Mouse (Mus musculus): Measurements from ENCODE around the gene Ugt1a7c. TPM values are rescaled to one million over a fixed set of nuclear protein-coding genes. Genes with fewer than 3 reads are reported as not detected.
"Not testable (repeated sequence)": the region's sequence is repeated elsewhere in the genome, so short reads cannot be mapped to it uniquely, and the experiment has no call there.

Ugt1a7c gene
- polyA plus RNA-seq, 1 experiment, result 12.4 TPM

DNA sequence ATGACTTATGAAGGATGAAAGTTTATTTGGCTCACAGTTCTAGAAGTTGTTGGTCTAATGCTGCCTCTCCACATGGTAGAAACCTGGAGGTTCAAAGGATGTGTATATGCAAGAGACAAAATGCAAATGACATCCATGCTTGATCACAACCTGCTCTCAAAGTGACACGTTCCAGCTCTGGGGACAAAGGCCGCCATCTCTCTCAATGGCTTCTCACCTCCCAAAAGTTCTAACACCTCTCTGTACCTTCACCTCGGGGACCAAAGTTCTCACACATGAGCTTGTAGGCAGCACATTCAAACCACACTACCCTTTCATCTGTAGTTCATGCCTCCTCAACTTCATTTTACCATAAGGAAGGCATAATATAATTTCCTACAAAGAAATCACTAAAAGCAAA, 122.7 kb downstream of the Ugt1a7c start:
- WGBS, result 36% methylated on average over 3 of the region's 3 CpGs
- no peak for DNase-seq (ENCODE audit: low read depth, low spot score)

DNA sequence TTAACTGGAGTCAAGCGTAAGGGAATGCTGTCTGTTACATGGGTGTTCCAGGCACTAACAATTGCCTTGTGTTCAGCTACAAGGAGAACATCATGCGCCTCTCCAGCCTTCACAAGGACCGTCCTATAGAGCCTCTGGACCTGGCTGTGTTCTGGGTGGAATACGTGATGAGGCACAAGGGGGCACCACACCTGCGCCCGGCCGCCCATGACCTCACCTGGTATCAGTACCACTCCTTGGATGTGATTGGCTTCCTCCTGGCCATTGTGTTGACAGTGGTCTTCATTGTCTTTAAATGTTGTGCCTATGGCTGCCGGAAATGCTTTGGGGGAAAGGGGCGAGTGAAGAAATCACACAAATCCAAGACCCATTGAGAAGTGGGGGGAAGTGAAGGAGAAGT, 123.2 kb downstream of the Ugt1a7c start:
- 78% methylated on average over 9 of the region's 9 CpGs for WGBS
- no peak for DNase-seq (ENCODE audit: low read depth, low spot score)

DNA sequence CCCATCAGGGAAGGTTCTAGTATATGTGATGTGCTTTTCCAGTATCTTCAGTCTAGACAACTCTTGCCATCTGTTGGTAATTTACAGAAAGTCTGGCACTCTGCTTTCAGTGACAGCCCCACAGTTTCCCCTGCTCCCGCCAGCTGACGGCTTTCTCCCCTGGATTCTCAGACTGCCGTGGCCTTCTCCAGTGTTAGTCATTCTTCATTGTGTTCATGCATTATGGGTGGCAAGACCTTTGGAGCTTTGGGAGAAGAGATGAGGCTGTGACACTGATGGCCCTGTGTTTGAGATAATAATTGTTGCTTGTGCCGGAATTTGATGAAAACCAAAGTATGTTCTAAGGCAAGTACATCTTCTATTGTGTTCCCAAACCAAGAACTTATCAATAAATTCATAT, 123.7 kb downstream of the Ugt1a7c start:
- DNase-seq (ENCODE audit: low read depth, low spot score), result no peak
- 51% methylated on average over 4 of the region's 4 CpGs for WGBS

DNA sequence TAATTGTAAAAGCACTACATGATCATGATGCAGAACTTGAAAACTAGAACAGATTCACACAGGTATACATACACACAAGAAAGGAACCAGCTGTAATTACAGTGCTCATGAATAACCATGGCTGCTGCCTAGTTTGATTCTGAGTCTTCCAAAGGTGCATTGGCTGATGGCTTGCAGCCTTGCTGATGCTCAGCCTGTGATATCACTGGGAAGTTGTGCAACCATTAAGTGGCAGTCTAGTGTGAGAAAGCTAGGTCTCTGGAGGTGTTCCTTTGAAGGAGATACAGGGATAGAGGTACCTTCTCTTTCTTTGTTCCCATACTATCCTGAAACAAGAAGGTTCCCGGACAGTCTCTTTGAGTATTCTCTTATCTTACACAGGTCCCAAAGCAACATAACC, 124.2 kb downstream of the Ugt1a7c start:
- DNase-seq (ENCODE audit: low read depth, low spot score), result no peak

DNA sequence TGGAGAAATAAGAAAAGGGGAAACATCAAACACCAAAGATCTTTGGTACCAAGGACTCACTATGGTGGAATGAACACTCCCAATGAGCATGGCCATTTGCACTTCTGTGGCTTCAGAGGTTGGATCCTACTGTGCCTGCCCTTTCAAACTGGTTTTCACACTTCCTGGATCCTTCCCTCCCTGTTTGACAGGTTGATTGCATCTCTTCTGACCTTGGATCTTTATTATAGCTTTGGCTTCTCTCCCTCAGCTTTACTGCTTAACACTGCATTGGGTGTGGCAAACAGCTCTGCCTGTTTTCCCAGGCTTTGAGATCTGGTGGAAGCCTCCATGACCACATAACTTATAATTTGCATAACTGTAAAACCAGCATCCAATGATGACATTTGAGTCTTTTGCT, 125.5 kb downstream of the Ugt1a7c start:
- peak; percentile 100 for DNase-seq (ENCODE audit: low read depth, low spot score)

More for the DNA sequence above, 124.2 kb downstream of the Ugt1a7c start:
- WGBS, result 18% methylated on average over 1 of the region's 1 CpGs

DNA sequence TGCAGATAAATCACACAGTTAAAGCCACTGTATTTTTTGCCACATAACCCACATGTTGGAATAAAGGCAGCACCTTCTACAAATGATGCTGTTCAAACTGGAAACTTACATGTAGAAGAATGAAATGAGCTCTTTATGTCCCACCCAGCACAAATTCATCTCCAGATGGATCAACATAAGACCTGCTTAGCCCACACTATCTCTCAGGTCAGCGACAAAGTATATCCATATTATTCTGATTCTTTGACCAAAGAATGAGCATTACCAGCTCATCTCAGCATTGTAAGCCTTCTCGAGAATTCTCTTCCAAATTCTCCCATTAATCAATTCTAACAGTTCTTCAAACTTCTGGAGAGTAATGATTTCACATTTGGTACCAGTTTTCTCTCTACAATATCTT, 127.4 kb downstream of the Ugt1a7c start:
- DNase-seq (ENCODE audit: low read depth, low spot score), result no peak

DNA sequence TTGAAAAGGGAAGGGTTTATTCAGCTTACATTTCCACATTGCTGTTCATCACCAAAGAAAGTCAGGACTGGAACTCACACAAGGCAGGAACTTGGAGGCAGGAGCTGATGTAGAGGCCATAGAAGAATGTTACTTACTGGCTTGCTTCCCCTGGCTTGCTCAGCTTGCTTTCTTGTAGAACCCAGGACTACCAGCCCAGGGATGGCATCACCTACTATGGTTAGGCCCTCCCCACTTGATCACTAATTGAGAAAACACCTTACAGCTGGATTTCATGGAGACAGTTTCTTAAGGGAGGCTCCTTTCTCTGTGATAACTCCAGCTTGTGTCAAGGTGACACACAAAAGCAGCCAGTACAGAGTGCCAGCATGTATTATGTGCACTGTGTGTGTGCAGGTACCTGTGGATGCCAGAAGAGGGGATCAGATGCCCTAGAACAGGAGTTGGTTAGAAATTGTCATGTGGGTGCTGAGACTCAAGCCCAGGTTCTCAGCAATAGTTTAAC, 128.2 kb downstream of the Ugt1a7c start:
- DNase-seq (ENCODE audit: low read depth, low spot score), result not testable (repeated sequence)

More for the DNA sequence above, 127.4 kb downstream of the Ugt1a7c start:
- WGBS, result 63% methylated on average over 2 of the region's 2 CpGs

DNA sequence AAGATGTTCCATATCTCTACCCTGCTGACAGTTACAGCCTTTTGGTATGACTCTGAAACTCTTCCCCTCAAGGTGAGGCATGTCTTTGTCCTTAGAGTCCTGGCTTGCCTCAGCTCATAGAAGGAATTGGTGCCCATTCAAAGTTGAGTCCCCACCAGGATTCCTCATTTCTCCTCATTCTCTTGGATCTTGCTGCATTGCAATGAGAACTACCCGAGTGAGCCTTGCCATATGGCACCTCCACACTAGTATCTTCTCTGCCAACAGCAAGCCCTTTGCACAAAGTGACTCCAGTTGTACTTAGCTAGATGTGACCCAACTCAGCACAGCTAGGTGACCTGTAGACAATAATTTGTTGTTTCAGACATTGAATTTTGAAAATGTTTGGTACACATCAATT, 128.7 kb downstream of the Ugt1a7c start:
- WGBS, result 57% methylated on average over 1 of the region's 1 CpGs
- no peak for DNase-seq (ENCODE audit: low read depth, low spot score)

DNA sequence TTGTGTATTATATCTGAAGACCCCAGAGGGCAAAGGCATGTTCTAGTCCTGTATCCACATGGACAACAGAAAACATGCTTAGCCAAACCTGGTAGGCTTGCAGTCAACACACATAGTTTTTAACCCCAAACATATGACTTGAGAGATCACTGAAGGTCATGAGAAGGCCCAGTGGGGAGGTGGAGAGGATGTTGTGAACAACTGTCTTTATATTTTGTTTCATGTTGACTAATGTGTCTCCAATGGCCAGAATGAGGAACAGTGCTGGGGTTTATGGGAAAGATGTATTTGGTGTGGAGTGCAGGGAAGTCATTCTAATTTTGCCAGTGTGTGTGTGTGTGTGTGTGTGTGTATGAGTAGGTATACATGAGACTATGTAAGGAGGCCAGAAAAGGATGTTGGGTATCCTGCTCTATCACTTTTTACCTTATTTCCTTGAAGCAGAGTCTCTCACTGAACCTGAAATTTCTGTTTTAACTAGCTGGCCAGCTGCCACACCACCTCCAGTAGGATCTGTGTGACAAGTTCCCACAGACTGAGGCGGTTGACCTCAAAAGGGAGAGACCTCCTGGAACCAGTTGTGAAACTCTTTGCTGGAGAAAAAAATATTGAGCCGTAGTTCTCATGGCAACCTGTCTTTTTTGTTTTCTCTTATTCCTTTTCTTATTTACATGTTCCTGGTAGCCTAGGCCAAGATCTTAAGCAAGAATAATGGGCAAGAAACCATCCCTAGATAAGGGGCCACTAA, 129.3 kb downstream of the Ugt1a7c start:
- DNase-seq (ENCODE audit: low read depth, low spot score), result peak; percentile 97
- 38% methylated on average over 2 of the region's 2 CpGs for WGBS

DNA sequence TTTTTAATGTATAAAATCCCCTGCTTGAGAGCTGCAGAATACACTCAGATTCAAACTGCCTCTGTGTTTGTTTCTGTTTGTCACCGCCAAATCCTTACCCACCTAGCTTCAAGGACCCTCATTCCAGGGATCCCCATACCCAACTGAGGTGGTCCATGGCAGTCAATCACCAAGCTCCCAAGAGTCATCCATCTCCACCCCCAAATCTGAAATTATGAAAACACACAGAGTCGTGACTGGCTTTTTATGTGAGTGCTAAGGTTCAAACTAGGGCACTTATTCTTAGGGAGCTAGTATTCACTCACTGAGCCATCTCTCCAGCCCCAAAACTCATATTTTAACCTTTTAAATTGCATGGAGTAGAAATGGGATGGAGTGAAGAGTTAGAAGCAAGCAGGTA, 130.4 kb downstream of the Ugt1a7c start:
- 35% methylated on average over 2 of the region's 2 CpGs for WGBS
- DNase-seq (ENCODE audit: low read depth, low spot score), result not testable (repeated sequence)

DNA sequence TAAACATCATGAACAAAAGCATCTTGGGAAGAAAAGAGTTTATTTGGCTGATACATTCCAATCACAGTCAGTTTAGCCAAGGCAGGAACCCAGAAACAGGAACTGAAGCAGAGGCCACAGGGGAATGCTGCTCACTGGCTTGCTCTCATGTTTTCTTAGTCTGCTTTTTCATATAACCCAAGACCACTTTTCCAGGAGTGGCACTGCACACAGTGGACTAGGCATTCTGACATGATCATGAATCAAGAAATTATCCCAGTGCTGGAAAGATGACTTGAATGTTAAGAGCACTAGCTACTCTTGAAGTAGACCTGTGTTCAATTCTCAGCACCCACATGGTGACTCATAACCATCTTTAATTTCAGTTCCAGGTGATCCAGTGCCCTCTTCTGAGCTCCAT, 130.9 kb downstream of the Ugt1a7c start:
- no peak for DNase-seq (ENCODE audit: low read depth, low spot score)

DNA sequence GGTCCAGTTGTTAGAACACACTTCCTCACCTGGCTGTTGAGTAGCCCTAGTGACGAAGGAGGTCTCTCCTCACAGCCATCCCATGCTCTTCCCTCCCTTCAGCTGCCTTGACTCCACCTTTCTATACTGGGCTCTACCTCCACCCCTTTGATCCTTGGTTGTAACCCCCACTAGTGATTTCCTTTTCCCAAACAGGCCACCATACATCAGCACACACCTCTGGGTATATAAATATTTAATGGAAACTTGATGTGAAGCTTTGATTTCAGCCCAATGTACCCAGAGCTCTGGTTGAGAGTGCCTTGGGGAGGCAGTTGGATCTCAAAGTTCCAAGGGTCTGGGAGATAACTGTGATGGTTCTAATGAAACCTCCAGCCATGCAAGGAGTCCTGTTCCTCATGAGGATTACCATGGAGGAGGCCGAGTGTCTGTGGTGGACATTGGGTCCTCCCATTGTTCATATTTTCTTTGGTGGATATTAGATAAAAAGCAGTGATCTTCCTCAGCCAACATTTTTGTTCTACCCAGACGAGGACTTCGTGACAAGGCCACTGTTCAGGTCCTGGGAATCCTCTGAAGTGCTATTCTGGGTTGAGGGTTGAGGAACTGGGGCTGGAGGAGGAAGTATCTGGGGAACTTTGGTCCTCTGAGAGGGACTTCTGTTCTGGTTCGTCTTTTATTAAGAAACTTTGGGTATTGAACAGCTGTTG, 132.0 kb downstream of the Ugt1a7c start, which contains the start of gene Mroh2a:
Gene Mroh2a (plus strand): TSS at position 317 of the 710 bp plus-strand sequence.
- 58% methylated on average over 5 of the region's 5 CpGs for WGBS
- DNase-seq (ENCODE audit: low read depth, low spot score), result no peak

DNA sequence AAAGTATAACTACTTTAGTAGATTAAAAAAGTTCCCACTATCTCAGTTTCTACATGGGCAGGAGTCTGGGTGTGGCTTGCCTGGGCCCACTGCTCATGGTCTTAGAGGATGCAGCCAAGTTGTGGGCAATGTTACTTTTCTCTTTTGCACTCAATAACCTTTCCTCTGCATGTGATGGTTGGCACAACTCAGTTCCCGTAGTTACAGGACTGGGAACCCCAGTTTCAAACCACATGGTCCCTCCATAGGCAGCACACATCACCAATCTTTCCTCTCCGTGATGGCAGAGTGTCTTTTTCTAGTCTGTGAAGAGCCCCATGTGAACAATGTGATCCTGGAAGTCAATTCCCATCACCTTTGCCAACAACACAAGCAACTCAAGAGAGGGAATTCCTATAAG, 132.6 kb downstream of the Ugt1a7c start:
- DNase-seq (ENCODE audit: low read depth, low spot score), result no peak
- WGBS, result 59% methylated on average over 2 of the region's 2 CpGs

DNA sequence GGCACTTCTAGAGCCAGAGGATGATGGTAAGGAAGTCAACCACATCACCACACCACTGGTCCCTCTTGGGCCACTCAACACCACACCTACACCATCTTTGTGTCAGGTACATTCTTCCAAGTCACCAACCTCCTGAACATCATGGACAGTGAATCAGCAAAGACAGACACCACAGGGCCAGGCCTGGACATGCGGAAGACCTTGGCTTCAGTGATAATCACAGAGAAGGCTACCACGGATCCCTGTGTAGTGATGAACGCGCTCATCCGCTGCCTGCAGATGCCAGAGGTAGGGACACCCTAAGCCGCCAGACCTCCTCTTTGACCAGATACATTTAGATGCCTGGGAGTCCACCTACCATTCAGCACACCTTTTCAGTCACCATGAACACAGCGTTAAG, 133.3 kb downstream of the Ugt1a7c start:
- no peak for DNase-seq (ENCODE audit: low read depth, low spot score)
- 74% methylated on average over 7 of the region's 7 CpGs for WGBS

DNA sequence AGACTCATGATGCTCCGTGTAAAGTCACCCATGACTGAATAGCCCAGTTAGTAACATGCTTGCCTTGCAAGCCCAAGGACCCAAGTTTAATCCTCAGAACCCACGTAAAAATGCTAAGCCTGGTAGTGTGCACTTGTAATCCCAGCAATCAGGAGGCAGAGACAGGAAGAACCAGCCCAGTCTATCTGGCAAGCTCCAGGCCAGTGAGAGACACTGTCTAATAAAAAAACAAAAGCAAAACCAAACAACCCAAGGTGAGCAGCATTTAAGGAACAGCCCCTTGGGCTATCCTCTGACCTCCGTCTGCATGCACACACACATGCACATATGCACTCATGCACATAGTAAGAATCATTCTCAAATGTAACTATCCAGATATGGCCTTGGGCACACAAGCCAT, 134.7 kb downstream of the Ugt1a7c start:
- DNase-seq (ENCODE audit: low read depth, low spot score), result no peak
- 84% methylated on average over 3 of the region's 3 CpGs for WGBS

DNA sequence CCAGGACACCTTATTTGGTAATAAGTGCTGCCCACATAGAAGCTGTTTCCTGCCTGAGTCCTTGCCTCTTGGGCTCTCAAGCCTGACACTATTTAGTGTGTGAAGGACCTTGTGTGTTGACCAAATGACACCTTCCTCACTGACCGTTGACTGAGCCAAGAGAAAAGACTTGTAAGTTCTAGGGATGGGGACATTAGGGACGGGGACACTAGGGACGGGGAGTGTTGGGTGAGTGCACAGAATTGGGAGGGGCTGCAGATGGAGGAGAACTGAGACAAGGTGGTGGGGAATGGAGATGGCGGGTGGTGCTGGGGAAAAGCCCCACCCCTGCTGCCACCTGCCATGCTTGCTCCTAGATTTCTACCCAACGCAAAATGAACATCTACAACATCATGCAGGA, 135.1 kb downstream of the Ugt1a7c start:
- no peak for DNase-seq (ENCODE audit: low read depth, low spot score)
- WGBS, result 89% methylated on average over 5 of the region's 5 CpGs

DNA sequence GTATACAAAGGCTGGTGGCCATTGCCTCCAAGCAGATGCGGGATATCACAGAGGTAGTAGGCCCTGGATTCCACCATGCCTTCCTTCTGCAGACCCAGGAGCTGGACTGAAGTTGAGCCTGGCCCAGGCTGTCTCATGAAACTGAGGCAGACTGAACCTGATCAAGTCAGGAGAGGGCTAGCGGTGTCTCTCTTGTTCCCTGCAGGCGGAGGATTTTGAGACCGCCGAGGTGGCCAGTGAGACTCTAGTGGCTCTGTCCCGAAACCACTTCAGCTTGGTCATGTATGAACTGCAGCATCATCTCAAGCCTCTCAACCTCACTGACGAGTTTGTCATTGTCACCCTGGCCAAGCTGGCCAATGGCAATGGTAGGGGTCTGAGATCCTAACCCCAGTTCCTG, 135.6 kb downstream of the Ugt1a7c start:
- WGBS, result 76% methylated on average over 7 of the region's 7 CpGs
- no peak for DNase-seq (ENCODE audit: low read depth, low spot score)

DNA sequence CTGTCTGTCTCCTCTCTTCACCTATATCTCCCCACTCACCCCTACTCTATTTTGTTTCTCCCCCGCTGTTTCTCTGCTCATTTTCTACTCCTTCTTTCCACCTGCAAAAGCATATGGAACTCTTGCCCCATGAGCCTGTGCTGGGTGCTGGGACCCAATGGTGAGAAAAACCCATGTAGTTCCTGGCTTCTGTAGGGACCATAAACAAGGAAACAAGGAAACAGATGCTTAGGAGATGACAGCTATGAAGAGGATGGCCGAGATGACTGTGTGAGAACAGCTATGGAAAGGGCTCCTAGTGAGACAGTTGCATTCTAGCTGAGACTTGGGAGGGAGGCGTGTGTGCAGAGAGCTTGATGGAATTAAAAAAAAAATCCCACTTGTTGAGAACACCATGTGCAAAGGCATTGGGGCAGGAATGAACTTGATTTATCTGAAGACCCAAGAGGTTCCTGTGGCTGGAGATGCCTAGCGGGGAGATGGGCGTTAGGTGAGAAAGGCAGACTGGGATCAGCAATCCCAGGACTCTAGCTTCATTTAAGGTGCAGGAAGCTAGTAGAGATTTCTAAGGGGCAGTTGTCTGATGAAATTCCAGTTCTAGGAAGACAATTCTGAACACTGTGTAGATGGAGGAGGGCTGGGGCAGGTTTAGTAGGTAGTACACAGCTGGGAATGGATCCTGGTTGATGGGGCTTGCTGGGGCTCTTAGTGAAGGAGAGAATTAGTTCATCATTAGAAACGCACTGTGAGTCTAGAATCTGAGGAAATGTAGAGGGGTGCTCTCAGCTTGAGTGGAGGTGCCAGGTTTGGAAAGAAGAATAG, 136.3 kb downstream of the Ugt1a7c start:
- DNase-seq (ENCODE audit: low read depth, low spot score), result no peak
- 79% methylated on average over 6 of the region's 6 CpGs for WGBS

DNA sequence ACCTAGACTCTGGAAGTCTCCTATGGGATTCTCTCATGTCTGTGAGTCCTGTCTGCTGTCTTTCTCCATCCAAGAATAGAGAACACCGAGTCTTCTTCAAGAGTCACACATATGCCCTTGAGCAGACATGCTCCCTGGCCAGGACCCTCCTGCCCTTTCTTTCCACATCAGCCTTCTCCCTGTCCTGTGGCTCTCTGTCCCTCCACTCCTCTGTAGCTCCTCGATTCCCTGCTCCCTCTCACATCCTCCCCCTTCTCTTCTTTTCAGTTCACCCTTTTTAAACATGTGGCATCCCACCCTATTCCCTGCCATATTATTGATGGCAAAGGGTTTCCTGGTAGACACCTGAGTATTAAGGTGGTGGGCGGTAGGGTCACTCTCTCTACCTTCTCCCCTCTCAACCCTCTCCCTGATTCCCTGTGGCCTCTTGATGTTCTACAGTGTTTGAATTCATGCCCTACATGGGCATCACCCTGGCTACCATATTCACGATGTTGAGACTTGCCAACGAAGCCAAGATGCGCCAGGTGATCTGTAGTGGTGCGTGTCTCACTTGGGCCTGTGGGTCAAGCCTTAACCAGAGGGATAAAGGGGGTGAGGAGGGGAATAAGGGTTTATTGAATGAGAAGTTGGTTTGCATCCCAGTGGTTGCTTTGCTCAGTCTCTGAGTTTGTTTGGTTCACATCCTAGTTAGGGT, 137.1 kb downstream of the Ugt1a7c start:
- WGBS, result 66% methylated on average over 7 of the region's 7 CpGs
- no peak for DNase-seq (ENCODE audit: low read depth, low spot score)
